Mouse (Mus musculus): ENCODE results near the gene Dap.

The Dap gene

DNA sequence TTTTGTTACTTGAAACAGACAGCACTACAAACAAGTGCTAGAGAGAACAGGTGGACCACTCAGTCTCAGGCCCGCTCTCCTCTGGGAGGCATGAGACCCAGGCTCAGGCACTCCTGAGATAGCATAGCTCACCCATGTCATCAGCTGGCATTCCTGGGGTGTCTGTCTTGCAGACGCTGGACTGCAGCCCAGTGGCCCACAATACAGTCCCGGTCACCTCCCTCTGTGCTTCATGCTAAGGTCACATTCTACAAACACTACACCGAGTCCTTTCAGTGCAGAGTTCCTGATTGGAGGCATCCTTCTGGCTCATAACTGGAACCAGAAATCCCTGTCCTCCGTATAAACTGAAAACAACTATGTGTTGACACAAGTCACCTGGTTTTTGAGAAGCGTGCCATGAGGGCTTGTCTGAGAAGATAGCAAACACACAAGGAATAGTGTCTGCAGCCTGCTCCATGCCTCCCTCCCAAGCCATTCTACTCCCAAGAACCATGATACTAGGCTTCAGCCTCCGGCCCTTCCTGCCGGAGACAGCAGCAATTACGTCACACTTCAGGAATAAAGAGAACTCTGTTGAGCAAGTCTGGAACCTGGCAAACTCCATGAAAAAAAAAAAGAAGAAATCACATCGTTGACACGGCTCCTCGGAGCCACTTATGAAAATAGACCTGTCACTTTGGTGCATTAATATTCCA lies 78.3 kb downstream of the Dap start:
- ATAC-seq (ENCODE audit: low TSS enrichment), result no peak

DNA sequence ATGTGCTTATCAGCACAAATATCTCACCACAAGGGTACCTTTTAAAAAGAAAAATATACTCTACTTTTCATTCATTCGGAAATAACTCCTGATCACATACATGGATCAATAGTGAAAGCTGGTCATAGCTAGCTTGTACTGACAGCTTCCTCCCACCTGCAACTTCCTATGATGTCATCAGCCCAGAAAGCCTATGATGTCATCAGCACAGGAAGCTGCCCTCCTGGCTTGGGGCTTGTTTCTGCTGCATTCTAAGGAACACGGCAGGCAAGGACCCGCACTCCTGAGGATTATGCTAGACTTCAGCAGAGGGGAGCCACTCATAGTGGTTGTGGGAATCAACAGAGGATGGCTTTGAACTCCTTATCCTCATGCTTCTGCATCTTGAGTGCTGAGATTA lies 80.2 kb downstream of the Dap start:
- no peak for ATAC-seq (ENCODE audit: low TSS enrichment)

DNA sequence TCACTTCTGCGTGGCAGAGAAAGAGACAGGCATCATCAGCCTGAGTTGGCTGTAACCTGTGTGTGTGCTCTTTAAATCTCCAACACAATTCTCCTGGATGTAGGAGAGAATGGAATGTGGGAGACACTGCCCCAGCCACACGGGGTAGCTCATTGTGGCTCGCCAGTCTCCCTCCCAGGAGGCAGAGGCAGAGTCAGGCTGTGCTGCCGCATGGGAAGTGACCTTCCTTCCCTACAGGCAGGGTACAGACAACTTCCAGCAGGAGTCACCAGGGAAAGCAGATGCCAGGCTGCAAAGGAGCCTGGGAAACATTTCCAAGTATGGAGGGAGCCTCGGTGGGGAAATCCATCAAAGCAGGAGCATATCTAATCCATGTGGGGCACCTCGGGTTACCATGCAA lies 81.1 kb downstream of the Dap start:
- peak; percentile 33 for ATAC-seq (ENCODE audit: low TSS enrichment)

DNA sequence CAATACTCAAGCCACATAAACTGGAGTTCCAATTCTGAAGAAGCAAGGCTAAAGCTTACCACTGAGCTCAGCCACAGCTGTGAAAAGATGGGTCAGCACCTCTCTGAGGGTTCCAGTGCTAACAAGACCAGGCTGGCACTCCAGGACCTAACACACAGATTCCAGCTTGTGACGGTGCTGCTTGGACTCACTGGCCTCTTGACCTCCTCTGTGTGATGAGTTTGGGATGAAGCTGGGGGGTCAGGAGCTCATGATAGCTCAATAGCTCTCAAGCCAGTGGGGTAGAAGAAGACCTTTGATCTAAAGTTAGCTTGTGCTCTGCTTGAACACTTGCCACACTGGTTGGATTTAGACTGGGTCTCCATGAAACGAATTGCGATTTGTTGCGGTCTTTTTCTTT lies 82.6 kb downstream of the Dap start:
- no peak for ATAC-seq (ENCODE audit: low TSS enrichment)

DNA sequence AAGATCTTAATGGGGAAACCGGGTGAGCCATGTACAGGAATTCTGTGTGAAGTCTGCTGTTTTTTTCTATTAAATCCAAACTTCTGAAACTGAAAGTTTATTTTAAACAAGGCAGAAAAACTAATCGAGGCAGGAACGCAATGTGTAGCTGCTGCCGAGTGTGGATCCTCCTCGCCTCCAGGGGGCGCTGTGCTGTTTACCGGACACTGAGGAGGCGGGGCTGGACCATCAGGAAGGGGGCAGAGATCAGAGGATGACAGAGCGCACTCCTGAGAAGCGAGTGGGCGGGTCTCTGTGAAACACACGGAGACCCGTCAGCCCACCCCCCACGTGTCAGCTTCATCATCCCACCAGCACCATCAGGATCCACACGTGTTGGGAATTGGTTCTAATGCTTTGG lies 85.4 kb downstream of the Dap start:
- ATAC-seq (ENCODE audit: low TSS enrichment), result no peak

DNA sequence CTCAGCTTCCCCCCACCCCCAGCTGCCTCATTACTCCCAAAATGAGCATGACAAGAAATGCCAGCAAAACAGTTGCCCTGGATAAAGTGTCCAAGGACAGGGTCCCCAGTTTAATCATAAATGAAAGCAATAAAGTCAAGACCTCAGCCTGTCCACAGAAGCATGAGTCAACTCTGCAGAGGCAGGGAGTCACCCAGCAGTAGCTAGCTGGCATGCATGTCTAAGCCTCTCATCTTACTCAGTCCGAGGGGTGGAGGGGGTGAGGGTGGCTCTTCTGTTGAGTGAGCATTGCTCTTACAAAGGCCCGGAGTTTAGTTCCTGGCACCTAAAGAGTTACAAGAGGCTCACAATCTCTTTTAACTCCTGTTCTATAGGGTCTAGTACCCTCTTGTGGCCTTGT lies 87.9 kb downstream of the Dap start:
- no peak for ATAC-seq (ENCODE audit: low TSS enrichment)

DNA sequence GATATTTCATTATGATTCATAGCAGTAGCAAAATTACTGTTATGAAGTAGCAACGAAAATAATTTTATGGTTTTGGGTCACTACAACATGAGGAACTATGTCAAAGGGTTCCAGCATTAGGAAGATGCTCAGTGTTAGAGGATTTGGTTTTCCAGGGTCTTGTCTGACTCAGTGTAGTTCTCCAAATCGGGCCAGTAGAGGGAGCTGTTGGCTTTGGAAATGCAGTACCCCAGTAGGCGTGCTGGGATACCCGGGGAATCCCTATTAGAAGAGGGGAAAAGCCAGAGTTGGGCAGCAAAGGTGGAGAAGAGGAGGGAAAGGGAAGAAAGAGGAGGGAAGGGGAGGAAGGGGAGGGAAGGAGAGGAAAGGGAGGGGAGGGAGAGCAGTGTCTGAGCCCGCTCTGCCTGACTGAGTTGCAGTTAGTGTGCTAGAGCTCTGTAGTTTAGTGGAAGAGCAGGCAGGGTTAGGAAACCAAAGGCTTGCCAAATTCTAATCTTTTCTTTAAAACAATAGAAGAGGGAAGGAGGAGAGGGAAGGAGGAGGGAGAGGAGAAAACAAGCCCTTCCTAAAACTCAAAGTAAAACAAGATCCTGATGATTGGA lies 91.6 kb downstream of the Dap start:
- ATAC-seq (ENCODE audit: low TSS enrichment), result peak; percentile 70

DNA sequence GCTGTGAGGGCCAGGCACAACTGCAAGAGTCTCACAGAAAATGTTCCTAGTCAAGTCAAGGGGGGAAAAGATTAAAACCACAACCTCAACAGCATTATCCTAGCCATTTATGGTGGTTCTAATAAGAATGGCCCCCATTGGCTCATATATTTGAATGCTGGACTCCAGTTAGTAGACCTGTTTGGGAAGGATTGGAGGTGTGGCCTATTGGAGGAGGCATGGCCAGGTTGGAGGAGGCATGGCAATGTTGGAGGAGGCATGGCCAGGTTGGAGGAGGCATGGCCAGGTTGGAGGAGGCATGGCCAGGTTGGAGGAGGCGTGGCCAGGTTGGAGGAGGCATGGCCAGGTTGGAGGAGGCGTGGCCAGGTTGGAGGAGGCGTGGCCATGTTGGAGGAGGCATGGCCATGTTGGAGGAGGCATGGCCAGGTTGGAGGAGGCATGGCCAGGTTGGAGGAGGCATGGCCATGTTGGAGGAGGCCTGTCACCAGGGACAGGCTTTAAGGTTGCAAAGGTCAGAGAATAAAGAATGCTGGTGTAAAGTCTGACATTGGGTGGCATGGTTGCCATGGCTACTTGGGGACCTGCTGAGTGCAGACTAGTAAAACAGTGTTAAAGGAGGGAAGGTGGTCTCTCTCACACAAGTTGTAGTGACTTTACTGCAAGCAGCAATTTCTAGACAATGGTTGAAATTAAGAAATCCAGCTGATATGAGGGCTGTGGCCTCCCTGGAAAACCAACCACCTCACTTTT lies 93.1 kb downstream of the Dap start:
- no peak for ATAC-seq (ENCODE audit: low TSS enrichment)

DNA sequence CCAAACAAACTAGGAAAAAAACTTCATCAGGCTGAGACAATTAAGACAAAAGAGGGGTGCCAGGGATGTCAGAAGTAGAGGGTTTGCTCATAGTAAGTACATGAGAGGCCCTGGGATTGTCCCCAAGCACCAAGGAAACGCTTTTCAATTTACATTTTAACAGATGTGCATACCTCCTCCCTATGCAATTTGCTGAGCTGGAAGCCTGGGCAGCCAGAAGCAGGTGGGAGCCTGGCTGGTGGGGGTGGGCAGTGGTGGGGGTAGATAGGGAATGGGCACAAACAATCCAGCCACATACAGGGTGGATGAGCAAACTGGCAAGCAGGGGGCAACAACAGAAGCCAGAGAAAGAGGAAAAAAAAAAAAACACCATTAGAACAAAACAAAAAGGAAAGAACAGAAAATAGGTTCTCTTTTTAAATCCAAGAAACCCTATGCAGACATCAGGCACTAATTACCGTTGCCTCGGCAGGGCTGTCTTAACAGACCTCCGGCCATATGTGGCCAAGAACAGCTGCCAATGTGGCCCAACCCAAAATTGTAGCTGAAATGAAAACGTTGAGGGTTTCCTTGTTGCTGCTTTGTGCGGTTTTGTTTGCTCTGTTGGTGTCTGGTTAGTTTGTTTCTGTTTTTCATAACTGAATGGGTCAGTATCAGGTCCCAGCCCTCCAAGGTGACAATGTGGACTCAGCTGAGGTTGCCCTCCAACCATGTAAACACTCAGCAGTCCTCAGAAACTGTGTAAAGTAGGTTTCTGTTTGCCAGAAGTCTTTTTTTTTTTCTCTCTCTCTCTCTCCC lies 94.2 kb downstream of the Dap start:
- ATAC-seq (ENCODE audit: low TSS enrichment), result no peak

DNA sequence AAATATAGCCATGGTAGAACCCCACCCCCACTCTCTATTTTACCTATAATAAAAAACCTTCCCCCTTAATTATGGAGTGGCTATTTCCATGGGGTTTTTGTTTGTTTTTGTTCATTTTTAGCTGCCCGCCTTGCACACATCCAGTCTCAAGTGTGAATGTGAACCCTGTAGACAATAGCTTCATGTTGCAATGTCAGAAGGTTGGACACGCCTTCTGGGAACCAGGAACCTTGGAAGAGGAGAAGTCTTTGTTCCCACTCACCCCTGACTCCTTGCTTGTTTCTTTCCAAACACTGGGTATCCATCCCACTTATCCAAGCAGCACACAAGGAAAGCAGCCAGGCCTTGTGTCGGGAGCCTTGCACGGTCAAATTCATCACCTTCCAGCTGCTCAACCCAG lies 94.9 kb downstream of the Dap start:
- ATAC-seq (ENCODE audit: low TSS enrichment), result no peak

DNA sequence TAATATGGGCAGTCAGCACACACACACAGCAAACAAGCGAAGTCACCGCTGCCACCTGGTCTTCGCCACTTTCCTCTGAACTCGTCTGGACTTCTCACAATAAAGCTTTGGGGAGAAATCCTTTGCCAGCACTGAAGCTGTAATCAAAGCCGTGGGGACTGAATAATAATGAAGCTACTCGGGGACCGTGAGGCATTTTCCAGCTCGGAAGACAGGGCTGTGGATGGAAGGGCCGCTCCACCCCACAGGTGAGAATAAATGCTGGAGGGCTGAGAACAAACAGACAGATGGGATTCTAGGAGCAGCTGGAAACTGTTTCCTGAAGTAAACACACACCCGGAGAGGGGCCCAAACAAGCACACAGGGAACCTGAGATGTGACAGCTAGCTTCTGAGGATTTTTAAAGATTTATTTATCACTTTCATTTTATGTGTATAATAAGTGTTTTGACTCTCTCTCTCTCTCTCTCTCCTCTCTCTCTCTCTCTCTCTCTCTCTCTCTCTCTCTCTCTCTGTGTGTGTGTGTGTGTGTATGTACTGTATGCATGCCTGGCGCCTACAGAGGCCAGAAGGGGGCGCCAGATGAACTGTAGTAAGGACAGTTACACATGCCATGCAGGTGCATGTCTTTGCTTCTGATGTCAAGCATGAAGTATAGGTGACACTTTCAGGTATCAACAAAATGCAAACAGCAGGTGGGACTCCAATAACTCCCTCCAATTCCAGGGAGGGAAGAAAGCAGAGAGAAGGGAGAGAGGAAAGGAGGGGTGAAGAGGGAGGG lies 96.7 kb downstream of the Dap start:
- ATAC-seq (ENCODE audit: low TSS enrichment), result no peak

DNA sequence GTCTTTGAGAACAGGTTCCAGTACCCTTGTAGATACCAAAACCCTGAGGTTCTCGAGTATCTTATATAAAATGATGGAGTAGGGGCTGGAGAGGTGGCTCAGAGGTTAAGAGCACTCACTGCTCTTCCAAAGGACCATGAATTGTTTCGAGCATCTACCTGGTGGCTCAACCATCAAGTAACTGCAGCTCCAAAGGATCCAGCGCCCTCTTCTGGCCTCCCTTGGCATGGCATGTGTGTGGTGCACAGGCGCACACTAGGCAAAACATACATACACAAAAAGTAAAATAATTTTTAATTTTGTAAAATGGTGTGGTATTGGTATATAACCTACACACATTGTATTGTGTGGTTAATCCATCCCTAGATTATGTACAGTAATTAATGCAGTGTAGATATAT lies 99.6 kb downstream of the Dap start:
- no peak for ATAC-seq (ENCODE audit: low TSS enrichment)

Measured in frontal cortex, adult (tissue).